Mouse (Mus musculus) intestine, postnatal 0 days (tissue): ENCODE results near the gene Hsph1. TPM values are rescaled to one million over a fixed set of nuclear protein-coding genes. Genes with fewer than 3 reads are reported as not detected.

Experiments
- ATAC-seq: fragments of 200-750 bp; cut with Nextera tagmentation; 2 replicates; pipeline ENCODE4 v1.8.0; 2017; ENCODE audit warnings: mild to moderate bottlenecking, moderate TSS enrichment, moderate library complexity
- H3K27ac ChIP-seq: fragments of 300-500 bp; sonication (generic); 2 replicates; pipeline ENCODE4 v1.5.1; 2014; ENCODE audit warnings: mild to moderate bottlenecking, low read depth, low read length, moderate library complexity
- H3K27me3 ChIP-seq: fragments of 300-500 bp; sonication (generic); replicated peaks from 2 replicates; pipeline ENCODE4 v1.6.1; 2014; ENCODE audit warnings: low read length, mixed read lengths; ENCODE audit not compliant: control insufficient read depth, insufficient read depth
- H3K36me3 ChIP-seq: fragments of 300-500 bp; sonication (generic); 2 replicates; pipeline ENCODE4 v1.6.1; 2014; ENCODE audit warnings: mild to moderate bottlenecking, moderate library complexity; ENCODE audit not compliant: control insufficient read depth, insufficient read depth
- H3K4me1 ChIP-seq: fragments of 300-500 bp; sonication (generic); replicated peaks from 2 replicates; pipeline ENCODE4 v1.6.1; 2014; ENCODE audit warnings: antibody characterized with exemption, low read length, mixed read lengths; ENCODE audit not compliant: control insufficient read depth, insufficient read depth
- H3K4me2 ChIP-seq: fragments of 300-500 bp; sonication (generic); replicated peaks from 2 replicates; pipeline ENCODE4 v1.6.1; 2014; ENCODE audit warnings: low read depth, mild to moderate bottlenecking, moderate library complexity
- H3K4me3 ChIP-seq: fragments of 300-500 bp; sonication (generic); 2 replicates; pipeline ENCODE4 v1.5.1; 2014; ENCODE audit warnings: low read depth, low read length
- H3K9ac ChIP-seq: fragments of 300-500 bp; sonication (generic); 2 replicates; pipeline ENCODE4 v1.6.1; 2014; ENCODE audit warnings: mild to moderate bottlenecking, low read depth, low read length
- H3K9me3 ChIP-seq: fragments of 300-500 bp; sonication (generic); 2 replicates; pipeline ENCODE4 v1.6.1; 2016; ENCODE audit warnings: mixed run types; ENCODE audit not compliant: control insufficient read depth
- CTCF ChIP-seq: sonication (generic); IDR thresholded peaks from 2 replicates; pipeline ENCODE4 v1.5.1; 2016; ENCODE audit warnings: low read depth, mild to moderate bottlenecking, control low read depth, antibody characterized with exemption, moderate library complexity
- WGBS: fragments of 180-500 bp; shearing (Covaris S2); extraction: QIAGEN DNeasy Blood & Tissue Kit; methylation state at CpG from one replicate; pipeline ENCODE4 v1.1.7; 2014; 5-methylcytosine and 5-hydroxymethylcytosine counted together
- polyA plus RNA-seq: library from polyadenylated mRNA; unstranded; fragments of >200 nt; fragmentation: Nextera tagmentation; extraction: Ambion mirVana; gene quantifications from 2 replicates; pipeline ENCODE4 v1.2.1, GENCODE M21; 2015

Hsph1 gene
- polyA plus RNA-seq, 1 experiment from 2014 or later: 9.0 TPM

DNA sequence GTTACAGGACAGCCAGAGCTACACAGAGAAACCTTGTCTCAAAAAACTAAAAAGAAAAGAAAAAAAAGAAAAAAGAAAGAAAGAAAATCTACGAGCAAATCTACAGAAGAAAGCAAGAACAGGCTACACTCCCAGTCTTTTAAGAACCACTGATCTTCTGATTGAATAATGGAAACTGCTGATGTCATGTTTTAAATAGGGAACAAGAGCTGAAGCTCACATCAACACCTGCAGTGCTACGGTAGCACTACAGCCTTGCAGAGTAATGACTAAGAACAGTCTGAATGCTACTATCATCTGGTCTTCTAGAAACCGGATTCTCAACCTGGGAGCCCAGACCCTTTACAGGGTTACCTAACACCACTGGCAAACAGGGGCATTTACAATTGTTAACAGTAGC is 10.6 kb downstream of the Hsph1 start:
- no peak overlapping the region for H3K4me2 ChIP-seq
- no peak for TF ChIP-seq CTCF
- no peaks in the 10 kb centered on the region for H3K27me3 ChIP-seq
- no peak for ATAC-seq
- WGBS: 93% methylated on average over 3 of the region's 3 CpGs
- H3K36me3 ChIP-seq: peaks cover 83% of the 10 kb centered on the region
- no peaks in the 10 kb centered on the region for H3K4me1 ChIP-seq
- H3K9me3 ChIP-seq: no peaks in the 10 kb centered on the region
- H3K9ac ChIP-seq: no peak overlapping the region
- no peak overlapping the region for H3K4me3 ChIP-seq
- no peak overlapping the region for H3K27ac ChIP-seq

GRCm38 (mm10) chr5:149623815-149624675 is 12.1 kb downstream of the Hsph1 start:
- Histone ChIP-seq H3K9me3 (no peaks in the 10 kb centered on the region), H3K9ac (no peak overlapping the region), H3K27me3 (no peaks in the 10 kb centered on the region), H3K4me3 (no peak overlapping the region), H3K36me3 (peaks cover 83% of the 10 kb centered on the region), H3K4me1 (no peaks in the 10 kb centered on the region), H3K27ac (no peak overlapping the region), H3K4me2 (no peak overlapping the region)
- TF ChIP-seq CTCF: no peak
- no peak for ATAC-seq
- 74% methylated on average over 8 of the region's 8 CpGs for WGBS

- H3K4me3 ChIP-seq: no peak overlapping the region
- no peaks in the 10 kb centered on the region for H3K4me1 ChIP-seq
- H3K36me3 ChIP-seq: peaks cover 86% of the 10 kb centered on the region
- no peaks in the 10 kb centered on the region for H3K9me3 ChIP-seq
- no peaks in the 10 kb centered on the region for H3K27me3 ChIP-seq
- no peak overlapping the region for H3K9ac ChIP-seq
- H3K4me2 ChIP-seq: no peak overlapping the region
- no peak for TF ChIP-seq CTCF
- no peak overlapping the region for H3K27ac ChIP-seq
- ATAC-seq: no peak
- WGBS: 28% methylated on average over 6 of the region's 6 CpGs
Observed at GRCm38 (mm10) chr5:149622644-149623043, 13.5 kb downstream of the Hsph1 start.

GRCm38 (mm10) chr5:149622152-149622551 is 14.0 kb downstream of the Hsph1 start:
- Histone ChIP-seq H3K4me3 (no peak overlapping the region), H3K9ac (no peak overlapping the region), H3K27me3 (no peaks in the 10 kb centered on the region), H3K4me2 (no peak overlapping the region), H3K9me3 (no peaks in the 10 kb centered on the region), H3K27ac (no peak overlapping the region), H3K36me3 (peaks cover 86% of the 10 kb centered on the region), H3K4me1 (no peaks in the 10 kb centered on the region)
- WGBS: 54% methylated on average over 7 of the region's 7 CpGs
- no peak for ATAC-seq
- no peak for TF ChIP-seq CTCF

GRCm38 (mm10) chr5:149617776-149618425 is 18.3 kb downstream of the Hsph1 start:
- no peaks in the 10 kb centered on the region for H3K4me1 ChIP-seq
- no peak for ATAC-seq
- no peak for TF ChIP-seq CTCF
- H3K36me3 ChIP-seq: peaks cover 63% of the 10 kb centered on the region
- H3K9ac ChIP-seq: no peak overlapping the region
- no peaks in the 10 kb centered on the region for H3K9me3 ChIP-seq
- H3K4me3 ChIP-seq: no peak overlapping the region
- no peaks in the 10 kb centered on the region for H3K27me3 ChIP-seq
- H3K27ac ChIP-seq: no peak overlapping the region
- no peak overlapping the region for H3K4me2 ChIP-seq
- 92% methylated on average over 6 of the region's 6 CpGs for WGBS

DNA sequence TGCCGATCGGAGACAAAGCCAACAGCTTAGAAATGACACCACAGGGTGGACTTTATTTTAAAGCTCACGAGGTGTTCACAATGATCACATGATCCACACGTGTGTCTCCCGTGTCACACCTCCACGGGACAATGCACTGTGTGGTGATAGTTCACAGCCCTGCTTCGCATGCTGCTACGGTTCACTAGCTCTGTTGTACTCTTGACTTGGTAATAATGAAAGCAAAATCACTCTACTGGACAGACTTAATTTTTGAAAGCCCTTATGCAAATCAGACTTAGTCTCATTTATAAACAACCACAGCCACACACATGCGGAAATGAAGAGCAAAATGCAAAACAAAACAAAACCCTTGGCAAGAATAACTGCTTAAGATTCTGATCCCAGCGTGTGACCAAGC is 19.4 kb downstream of the Hsph1 start:
- no peak for TF ChIP-seq CTCF
- peaks cover 59% of the 10 kb centered on the region for H3K36me3 ChIP-seq
- ATAC-seq: no peak
- no peaks in the 10 kb centered on the region for H3K27me3 ChIP-seq
- 91% methylated on average over 10 of the region's 10 CpGs for WGBS
- no peaks in the 10 kb centered on the region for H3K4me1 ChIP-seq
- no peak overlapping the region for H3K9ac ChIP-seq
- no peak overlapping the region for H3K27ac ChIP-seq
- H3K4me3 ChIP-seq: no peak overlapping the region
- no peaks in the 10 kb centered on the region for H3K9me3 ChIP-seq
- H3K4me2 ChIP-seq: no peak overlapping the region
